Mouse (Mus musculus) embryonic facial prominence, embryonic 12.5 days (tissue): ENCODE measurements around the gene Gm21294. TPM values are rescaled to one million over a fixed set of nuclear protein-coding genes. Genes with fewer than 3 reads are reported as not detected.
"Not testable (repeated sequence)": the region's sequence is repeated elsewhere in the genome, so short reads cannot be mapped to it uniquely, and the experiment has no call there.

Experiments used
- ATAC-seq: fragments of 200-750 bp; cut with Nextera tagmentation; 2 replicates; pipeline ENCODE4 v1.8.0; 2017; ENCODE audit not compliant: insufficient number of reproducible peaks, insufficient read depth, low FRiP score, low TSS enrichment
- H3K27ac ChIP-seq: fragments of 300-500 bp; sonication (generic); 2 replicates; pipeline ENCODE4 v1.5.1; 2016; ENCODE audit warnings: mild to moderate bottlenecking
- H3K27me3 ChIP-seq: fragments of 300-500 bp; sonication (generic); 2 replicates; pipeline ENCODE4 v1.6.1; 2016; ENCODE audit warnings: mild to moderate bottlenecking, moderate library complexity
- H3K36me3 ChIP-seq: fragments of 300-500 bp; sonication (generic); 2 replicates; pipeline ENCODE4 v1.6.1; 2016; ENCODE audit warnings: mild to moderate bottlenecking
- H3K4me1 ChIP-seq: fragments of 300-500 bp; sonication (generic); 2 replicates; pipeline ENCODE4 v1.6.1; 2016
- H3K4me2 ChIP-seq: fragments of 300-500 bp; sonication (generic); replicated peaks from 2 replicates; pipeline ENCODE4 v1.6.1; 2016; ENCODE audit warnings: mild to moderate bottlenecking, moderate library complexity
- H3K4me3 ChIP-seq: fragments of 300-500 bp; sonication (generic); 2 replicates; pipeline ENCODE4 v1.5.1; 2016; ENCODE audit warnings: mild to moderate bottlenecking
- H3K9ac ChIP-seq: fragments of 300-500 bp; sonication (generic); 2 replicates; pipeline ENCODE4 v1.6.1; 2016; ENCODE audit warnings: mild to moderate bottlenecking, moderate library complexity
- H3K9me3 ChIP-seq: fragments of 300-500 bp; sonication (generic); 2 replicates; pipeline ENCODE4 v1.6.1; 2016; ENCODE audit warnings: mild to moderate bottlenecking, moderate library complexity
- WGBS: fragments of 180-500 bp; shearing (Covaris S2); methylation state at CpG from one replicate; pipeline ENCODE4 v1.1.7; 2016; 5-methylcytosine and 5-hydroxymethylcytosine counted together
- polyA plus RNA-seq: library from polyadenylated mRNA; unstranded; fragments of >200 nt; fragmentation: Nextera tagmentation; extraction: Ambion mirVana; gene quantifications from 2 replicates; pipeline ENCODE4 v1.2.1, GENCODE M21; 2016

Gene Gm21294
- not detected in 2 replicates for polyA plus RNA-seq

- H3K27ac ChIP-seq, H3K4me1 ChIP-seq, ATAC-seq, H3K36me3 ChIP-seq, H3K4me3 ChIP-seq, H3K27me3 ChIP-seq, H3K9me3 ChIP-seq, H3K9ac ChIP-seq, H3K4me2 ChIP-seq: not testable (repeated sequence)
- no CpG with 5 or more reads among the region's 5 CpGs for WGBS
Measured at GRCm38 (mm10) chrY:89052506-89052905, at the start of gene Gm21294. Gm21294 (plus strand) TSS chrY:89052806.

- H3K36me3 ChIP-seq, H3K27ac ChIP-seq, H3K9ac ChIP-seq, ATAC-seq, H3K4me1 ChIP-seq, H3K27me3 ChIP-seq, H3K4me2 ChIP-seq, H3K9me3 ChIP-seq, H3K4me3 ChIP-seq: not testable (repeated sequence)
- WGBS, result 94% methylated on average over 3 of the region's 21 CpGs
Measured at GRCm38 (mm10) chrY:89126246-89126645, 73.6 kb downstream of the Gm21294 start.
